In genomic region chr11:97956905-97957560, GRCm38 (mm10) we compare ENCODE assay signal across 8 mouse cellular contexts. TPM values are rescaled to one million over a fixed set of nuclear protein-coding genes. Genes with fewer than 3 reads are reported as not detected.
DNase-seq lines count a peak whose midpoint lies in the region; ATAC-seq lines count a peak whose summit lies in the region.

No protein-coding gene starts in this region.

- H3K4me2 ChIP-seq in kidney, embryonic 14.5 days (replicated peaks; ENCODE audit: low read depth, low read length), result no peak overlapping the region
- H3K4me2 ChIP-seq in intestine, embryonic 15.5 days (replicated peaks), result no peak overlapping the region

- peak overlapping the region; percentile 43; the same call in 1 of the 2 replicates for H3K27ac ChIP-seq in kidney, embryonic 14.5 days (ENCODE audit: low read depth, low read length)
- no peak overlapping the region for H3K27ac ChIP-seq in intestine, embryonic 15.5 days

- DNase-seq in ovary, postnatal 36 days (ENCODE audit: low spot score), result peak; percentile 28
- DNase-seq in ovary, postnatal 10 days (ENCODE audit: low spot score), result no peak
- peak; percentile 82 to 84 for DNase-seq in cerebellum, postnatal 36 days
- no peak for DNase-seq in natural killer cell, adult 2 months (ENCODE audit: low spot score in 2 of 2)
- no peak for DNase-seq in thymus, adult 18-20 months
- no peak for DNase-seq in lung, postnatal 25 days (ENCODE audit: low spot score)

- H3K36me3 ChIP-seq in kidney, embryonic 14.5 days (ENCODE audit: control insufficient read depth, insufficient read depth, low read length), result no peaks in the 10 kb centered on the region
- H3K36me3 ChIP-seq in intestine, embryonic 15.5 days, result no peaks in the 10 kb centered on the region

- H3K27me3 ChIP-seq in kidney, embryonic 14.5 days (ENCODE audit: control insufficient read depth, insufficient read depth, low read length), result no peaks in the 10 kb centered on the region
- H3K27me3 ChIP-seq in intestine, embryonic 15.5 days (replicated peaks), result no peaks in the 10 kb centered on the region

- H3K9ac ChIP-seq in kidney, embryonic 14.5 days (ENCODE audit: low read depth, low read length), result no peak overlapping the region; the same call in 1 of the 2 replicates
- H3K9ac ChIP-seq in intestine, embryonic 15.5 days, result no peak overlapping the region

- ATAC-seq in kidney, embryonic 14.5 days (ENCODE audit: low FRiP score, low TSS enrichment), result peak; percentile 72
- ATAC-seq in intestine, embryonic 15.5 days, result no peak

- no peaks in the 10 kb centered on the region for H3K9me3 ChIP-seq in kidney, embryonic 14.5 days (ENCODE audit: control insufficient read depth, low read length)
- H3K9me3 ChIP-seq in intestine, embryonic 15.5 days, result no peaks in the 10 kb centered on the region

- no peak overlapping the region for H3K4me3 ChIP-seq in kidney, embryonic 14.5 days (ENCODE audit: low read length)
- no peak overlapping the region for H3K4me3 ChIP-seq in intestine, embryonic 15.5 days (replicated peaks)

- H3K4me1 ChIP-seq in kidney, embryonic 14.5 days (ENCODE audit: control insufficient read depth, insufficient read depth, low read length), result 0 out of 2 replicates have a peak, but pooled peaks cover 7% of the 10 kb centered on the region
- no peaks in the 10 kb centered on the region for H3K4me1 ChIP-seq in intestine, embryonic 15.5 days (replicated peaks)

- WGBS in kidney, embryonic 14.5 days, result 36% methylated on average over 6 of the region's 6 CpGs
- 55% methylated on average over 6 of the region's 6 CpGs for WGBS in intestine, embryonic 15.5 days

RNA-seq across cellular contexts. Expression of gene Plxdc1, which starts 29.2 kb away (rescaled TPM):
- 0.69 and 1.7 TPM in 2 replicates for polyA plus RNA-seq in kidney, embryonic 14.5 days (2014; fragmentation: Nextera tagmentation; extraction: Ambion mirVana)
- 0.47 and 0.49 TPM in 2 replicates for polyA plus RNA-seq in intestine, embryonic 15.5 days (2015; fragmentation: Nextera tagmentation; extraction: Ambion mirVana)

RNA-seq across cellular contexts. Expression of gene Arl5c, which starts 38.9 kb away (rescaled TPM):
- polyA plus RNA-seq in kidney, embryonic 14.5 days (2014; fragmentation: Nextera tagmentation; extraction: Ambion mirVana), result 9.3 and 16.2 TPM in 2 replicates
- polyA plus RNA-seq in intestine, embryonic 15.5 days (2015; fragmentation: Nextera tagmentation; extraction: Ambion mirVana), result 7.6 and 11.8 TPM in 2 replicates

Comparison
In these comparisons a context has a peak if more than half of its experiments do, and no peak if none do; other contexts are left out.
1. DNase-seq: peak in ovary, postnatal 36 days (single experiment) and cerebellum, postnatal 36 days (2 of 2); none in ovary, postnatal 10 days (single experiment), natural killer cell, adult 2 months (0 of 2), thymus, adult 18-20 months (0 of 2) and lung, postnatal 25 days (single experiment).